Mouse (Mus musculus): Measurements from ENCODE around the gene Gal. TPM values are rescaled to one million over a fixed set of nuclear protein-coding genes. Genes with fewer than 3 reads are reported as not detected.

Gene Gal
- total RNA-seq (2021), result 1 to 10 TPM; 1.3 to 2.0 TPM

DNA sequence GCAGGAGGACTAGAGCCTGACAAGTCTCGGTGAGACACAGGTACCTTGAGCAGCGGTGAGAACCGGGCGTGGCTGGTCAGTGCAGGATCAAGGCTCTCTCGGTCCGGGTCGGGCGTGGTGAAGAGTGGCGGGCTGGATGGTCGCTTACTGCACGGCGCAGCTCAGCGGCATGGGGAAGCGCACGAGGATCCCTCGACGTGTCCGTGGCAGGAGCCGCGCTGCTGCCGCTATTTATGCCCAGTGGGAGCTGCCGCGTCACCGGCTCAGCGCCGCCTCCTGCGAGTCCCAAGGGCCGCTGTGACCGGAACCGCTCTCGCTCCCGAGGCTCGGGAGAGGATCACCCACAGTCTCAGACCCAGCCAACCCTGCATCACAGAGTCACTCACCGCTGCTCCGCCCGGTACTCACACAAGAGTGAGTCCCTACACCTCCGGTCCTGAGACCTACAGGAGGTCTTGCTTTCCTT, at the start of gene Gal:
Gene Gal (minus strand): TSS at position 277 of the 466 bp plus-strand sequence.
- intact Hi-C loops (cut with DNase I), result no loop called here
- peak in 1 of 2 experiments; percentile 63 for DNase-seq (ENCODE audit: extremely low spot score in 1 of 2, low spot score in 2 of 2)

DNA sequence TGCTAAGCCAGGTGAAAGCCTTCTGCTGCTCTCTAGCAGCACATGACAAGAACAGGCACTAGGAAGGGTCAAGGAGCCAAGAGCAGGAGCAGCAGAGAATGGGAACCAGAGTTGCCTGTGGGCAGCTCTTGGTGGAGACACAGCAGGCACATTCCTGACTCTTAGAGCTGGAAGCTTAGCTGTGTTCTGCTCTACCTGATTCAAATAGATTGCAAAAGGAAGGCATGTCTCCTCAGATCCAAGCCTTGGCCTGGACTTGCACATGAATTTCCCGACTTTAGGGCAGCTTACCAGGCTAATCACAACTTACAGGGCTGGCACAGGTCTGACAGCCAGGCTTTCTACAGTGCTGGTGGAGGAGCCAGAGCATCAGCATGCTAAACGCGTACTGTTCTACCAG, 45.6 kb upstream of the Gal start:
- intact Hi-C loops (cut with DNase I), result no loop called here
- no peak for DNase-seq (ENCODE audit: extremely low spot score in 1 of 2, low spot score in 2 of 2)

DNA sequence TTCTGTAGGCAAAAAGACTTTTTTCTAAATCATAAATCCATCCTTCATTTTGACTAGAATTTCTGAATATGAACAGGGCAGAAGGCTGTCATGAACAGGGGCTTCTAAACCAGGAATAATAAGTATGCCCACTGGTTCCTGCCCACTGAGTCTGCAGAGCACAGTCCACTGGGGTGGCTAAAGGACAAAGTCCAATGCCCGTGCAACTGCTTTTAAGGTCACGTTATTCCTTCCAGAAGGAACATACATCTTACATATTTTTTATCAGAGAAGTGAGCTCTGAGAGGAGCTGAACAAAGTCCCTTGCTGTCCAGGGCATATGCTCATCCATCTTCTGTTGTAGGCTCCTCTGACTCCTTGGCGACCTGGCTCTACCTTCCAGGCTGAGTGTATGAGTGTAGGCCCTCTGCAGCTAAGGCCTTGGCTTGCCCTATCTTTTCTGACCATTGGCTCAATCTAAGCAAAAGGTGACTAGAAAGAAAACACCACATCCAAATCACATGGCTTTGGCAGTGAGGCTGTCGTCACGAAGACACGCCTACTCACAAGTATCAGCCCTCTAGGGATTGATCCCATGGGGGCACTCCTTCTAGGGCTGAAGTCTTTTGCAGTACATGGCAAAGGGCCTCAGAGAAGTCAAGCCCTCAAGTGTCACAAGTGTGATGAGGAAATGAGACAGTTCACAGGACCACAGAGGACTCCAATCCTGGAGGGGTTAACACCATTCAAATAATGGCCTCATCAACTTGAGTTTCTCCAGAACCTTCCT, 44.2 kb upstream of the Gal start:
- intact Hi-C loops (cut with DNase I), result no loop called here
- DNase-seq (ENCODE audit: extremely low spot score in 1 of 2, low spot score in 2 of 2), result no peak

DNA sequence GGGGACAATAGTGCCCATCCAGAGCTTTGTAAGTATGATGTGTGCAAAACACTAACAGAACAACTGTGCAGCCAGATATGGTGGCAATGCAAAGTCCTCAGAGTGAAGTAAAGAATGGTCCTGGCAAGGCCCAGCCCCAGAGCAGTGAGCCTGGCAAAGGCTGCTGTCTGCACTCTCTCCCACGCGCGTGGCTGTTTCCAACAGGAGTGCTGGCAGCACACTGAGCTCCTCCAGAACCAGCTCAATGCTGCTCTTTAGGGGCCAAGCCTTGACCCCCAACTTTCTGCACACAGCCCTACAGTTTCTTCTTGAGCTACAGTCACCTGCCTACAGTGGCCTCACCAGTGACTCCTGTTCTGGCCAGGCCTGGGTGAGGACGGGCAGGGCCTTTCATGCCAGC, 43.4 kb upstream of the Gal start:
- intact Hi-C loops (cut with DNase I), result no loop called here
- DNase-seq (ENCODE audit: extremely low spot score in 1 of 2, low spot score in 2 of 2), result no peak

DNA sequence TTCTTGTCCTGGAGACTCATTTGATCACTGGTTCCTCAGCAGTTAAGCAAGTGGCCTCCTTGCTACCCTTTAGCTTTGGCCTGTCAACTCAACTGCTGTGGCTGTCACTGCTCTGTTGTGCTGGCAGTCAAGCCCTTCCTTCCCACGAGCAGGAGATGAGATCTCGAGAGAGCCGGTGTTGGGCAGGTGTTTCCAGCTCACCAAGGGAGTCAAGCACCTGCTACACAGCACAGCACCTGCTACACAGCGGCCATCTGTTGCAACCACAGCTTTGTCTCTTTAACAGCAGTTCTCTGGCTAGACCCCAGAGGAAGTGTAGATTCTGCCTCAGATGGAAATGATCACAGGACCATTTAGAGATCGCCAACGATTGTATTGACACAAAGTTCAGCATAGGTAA, 37.3 kb upstream of the Gal start:
- intact Hi-C loops (cut with DNase I), result loop anchor here (2.0 to 5.0 kb wide), 2 partner anchors 64 to 159 kb away; partner anchors contain the start of gene Tesmin
- DNase-seq (ENCODE audit: extremely low spot score in 1 of 2, low spot score in 2 of 2), result no peak

DNA sequence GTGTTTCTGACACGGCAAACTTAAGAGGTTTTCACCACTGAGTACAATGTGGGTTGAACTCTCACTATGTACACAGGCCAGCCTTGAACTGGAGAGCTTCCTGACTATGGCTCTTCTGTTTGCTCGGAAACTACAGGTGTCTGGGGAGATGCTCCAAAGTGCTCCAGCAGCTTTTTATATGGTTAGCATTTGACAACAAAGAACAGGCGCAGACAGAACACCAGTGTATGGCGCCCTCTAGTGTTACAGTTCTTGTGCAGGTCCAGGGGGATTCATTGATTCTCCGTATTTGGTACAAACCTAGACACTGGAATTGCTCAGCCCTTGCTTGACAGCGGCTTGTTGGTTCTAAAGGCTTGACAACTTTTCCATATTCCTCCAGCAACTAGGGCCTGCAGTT, 36.8 kb upstream of the Gal start:
- peak; percentile 73 to 79 for DNase-seq (ENCODE audit: extremely low spot score in 1 of 2, low spot score in 2 of 2)
- intact Hi-C loops (cut with DNase I), result loop anchor here (2.0 to 5.0 kb wide), 2 partner anchors 64 to 158 kb away; partner anchors contain the start of gene Tesmin

DNA sequence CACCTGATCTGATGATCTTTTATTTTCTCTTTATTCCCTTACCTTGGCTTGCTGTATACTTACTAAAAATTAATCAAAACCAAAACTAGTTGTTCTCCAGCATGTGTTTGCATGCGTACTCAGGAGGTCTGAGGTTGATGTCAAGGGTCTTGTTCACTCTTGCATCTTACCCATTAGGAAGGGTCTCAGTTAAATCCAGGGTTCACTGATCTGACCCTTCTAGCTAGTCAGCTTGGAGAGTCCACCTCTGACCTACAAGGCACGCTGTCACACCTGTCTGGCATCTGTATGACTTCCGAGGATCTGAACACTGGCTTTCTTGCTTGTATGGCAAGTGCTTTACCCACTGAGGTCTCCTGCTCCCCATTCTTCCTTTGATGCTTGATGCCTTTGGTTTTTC, 36.4 kb upstream of the Gal start:
- DNase-seq (ENCODE audit: extremely low spot score in 1 of 2, low spot score in 2 of 2), result no peak
- intact Hi-C loops (cut with DNase I), result loop anchor here (2.0 to 5.0 kb wide), 2 partner anchors 63 to 158 kb away; partner anchors contain the start of gene Tesmin

DNA sequence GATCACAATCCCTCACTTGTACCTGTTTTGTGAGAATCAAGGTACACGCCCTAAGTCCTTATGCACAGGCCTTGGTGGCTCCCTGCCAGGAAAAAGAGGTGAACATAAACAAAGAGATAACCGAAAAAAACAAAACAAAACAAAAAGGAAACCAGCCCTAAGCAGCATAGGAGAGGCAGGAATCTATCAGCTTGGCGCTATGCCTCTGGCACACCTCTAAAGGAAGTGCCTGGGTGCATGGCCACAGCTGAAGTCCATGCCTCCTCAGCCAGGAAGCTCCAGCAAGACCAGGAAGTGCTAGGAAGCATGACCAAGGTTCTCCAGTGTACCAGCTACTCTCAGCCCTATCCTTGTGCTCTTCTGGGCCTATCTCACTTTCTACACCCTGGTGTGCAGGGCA, 34.9 kb upstream of the Gal start:
- intact Hi-C loops (cut with DNase I), result no loop called here

DNA sequence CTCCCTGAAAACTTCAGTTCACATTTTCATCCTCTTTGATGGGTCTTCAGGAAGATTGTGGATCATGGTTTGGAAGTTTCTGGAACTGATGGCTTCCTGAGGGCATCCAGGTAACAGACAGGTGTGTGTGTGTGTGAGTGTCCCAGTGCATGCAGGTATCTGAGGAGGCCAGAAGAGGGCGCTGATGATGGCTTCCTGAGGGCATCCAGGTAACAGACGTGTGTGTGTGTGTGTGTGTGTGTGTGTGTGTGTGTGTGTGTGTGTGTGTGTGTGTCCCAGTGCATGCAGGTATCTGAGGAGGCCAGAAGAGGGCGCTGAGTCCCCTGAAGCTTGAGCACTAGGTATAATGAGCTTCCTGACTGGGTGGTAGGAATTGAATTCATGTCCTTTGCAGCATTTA, 33.0 kb upstream of the Gal start:
- intact Hi-C loops (cut with DNase I), result no loop called here
- no peak for DNase-seq (ENCODE audit: extremely low spot score in 1 of 2, low spot score in 2 of 2)

More for the DNA sequence above, 34.9 kb upstream of the Gal start:
- DNase-seq (ENCODE audit: extremely low spot score in 1 of 2, low spot score in 2 of 2), result no peak

DNA sequence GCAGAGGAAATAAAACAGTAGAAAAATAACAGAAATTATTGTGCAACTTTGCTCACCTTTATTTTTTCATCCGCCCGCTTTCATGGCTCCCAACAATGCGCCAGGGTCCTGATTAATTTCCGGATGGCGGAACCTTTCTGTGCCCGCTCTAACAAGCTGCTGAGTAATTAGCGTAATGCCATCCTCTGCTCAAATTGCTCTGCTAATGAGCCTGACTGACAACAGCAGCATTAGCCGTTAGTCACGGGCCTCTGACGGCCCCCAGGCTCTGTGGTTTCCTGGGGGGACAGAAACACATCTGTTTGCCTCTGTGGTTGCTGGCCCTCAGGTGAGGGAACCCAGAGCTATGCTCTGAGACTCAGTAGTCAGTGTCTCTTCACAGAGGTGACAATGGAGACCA, 26.7 kb upstream of the Gal start:
- no peak for DNase-seq (ENCODE audit: extremely low spot score in 1 of 2, low spot score in 2 of 2)

DNA sequence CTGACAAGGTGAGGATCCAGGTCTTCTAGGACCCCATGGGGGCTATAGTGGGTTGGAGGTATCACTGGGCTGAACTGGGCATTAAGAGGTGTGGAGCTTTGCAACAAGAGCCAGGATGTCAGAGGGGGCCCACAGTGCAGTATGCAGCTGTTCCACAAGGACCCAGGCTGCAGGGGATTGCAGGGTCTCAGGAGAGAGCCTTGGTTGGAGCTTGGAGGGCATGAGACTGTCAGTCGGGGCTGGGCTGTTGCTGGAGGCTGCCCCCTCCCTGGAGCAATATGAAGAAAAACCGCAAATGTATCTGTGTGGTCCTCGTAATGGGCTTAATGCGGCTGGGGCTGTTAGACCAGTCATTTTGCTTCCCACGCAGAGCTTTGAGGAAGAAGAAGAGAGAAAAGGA, 26.3 kb upstream of the Gal start:
- intact Hi-C loops (cut with DNase I), result no loop called here
- DNase-seq (ENCODE audit: extremely low spot score in 1 of 2, low spot score in 2 of 2), result no peak

More for the DNA sequence above, 26.7 kb upstream of the Gal start:
- intact Hi-C loops (cut with DNase I), result no loop called here

DNA sequence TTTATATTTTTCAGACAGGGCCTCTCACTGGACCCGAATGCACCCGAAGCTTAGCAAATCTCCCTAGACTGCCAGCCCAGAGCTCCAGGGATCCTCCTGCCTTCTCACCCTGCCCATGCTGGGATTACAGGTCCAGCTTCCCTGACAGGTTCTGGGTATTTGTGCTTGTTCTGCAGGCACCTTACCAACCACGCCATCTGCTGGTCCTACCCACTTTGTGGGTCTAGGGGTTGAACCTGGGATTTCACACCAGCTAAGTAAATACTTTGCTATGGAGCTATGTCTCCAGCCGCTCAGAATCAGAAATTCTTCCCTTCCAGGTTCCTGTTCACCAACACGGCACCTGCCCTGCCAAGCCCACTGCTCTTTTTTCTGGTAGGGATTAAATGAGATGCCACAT, 23.6 kb upstream of the Gal start:
- intact Hi-C loops (cut with DNase I), result no loop called here

DNA sequence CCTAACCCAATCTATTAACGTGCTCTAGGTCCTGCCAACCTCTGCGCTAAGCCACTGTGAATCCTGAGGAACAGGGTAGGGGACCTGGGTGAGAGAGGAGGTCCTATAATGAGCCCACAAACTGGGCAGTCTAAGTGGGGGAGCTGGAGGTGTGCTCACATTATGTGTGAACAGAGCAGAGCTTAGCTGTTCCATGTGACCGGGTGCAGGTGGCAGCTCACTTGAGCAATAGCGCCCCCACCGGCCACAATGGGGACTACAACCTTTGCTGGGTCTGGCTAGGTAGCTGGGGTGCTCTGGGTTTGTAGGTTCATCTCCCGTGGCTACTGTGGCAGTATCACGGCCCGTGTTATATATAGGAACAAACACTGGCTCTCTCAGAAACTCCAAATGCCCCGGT, 22.5 kb upstream of the Gal start:
- intact Hi-C loops (cut with DNase I), result no loop called here
- no peak for DNase-seq (ENCODE audit: extremely low spot score in 1 of 2, low spot score in 2 of 2)

More for the DNA sequence above, 23.6 kb upstream of the Gal start:
- DNase-seq (ENCODE audit: extremely low spot score in 1 of 2, low spot score in 2 of 2), result no peak

DNA sequence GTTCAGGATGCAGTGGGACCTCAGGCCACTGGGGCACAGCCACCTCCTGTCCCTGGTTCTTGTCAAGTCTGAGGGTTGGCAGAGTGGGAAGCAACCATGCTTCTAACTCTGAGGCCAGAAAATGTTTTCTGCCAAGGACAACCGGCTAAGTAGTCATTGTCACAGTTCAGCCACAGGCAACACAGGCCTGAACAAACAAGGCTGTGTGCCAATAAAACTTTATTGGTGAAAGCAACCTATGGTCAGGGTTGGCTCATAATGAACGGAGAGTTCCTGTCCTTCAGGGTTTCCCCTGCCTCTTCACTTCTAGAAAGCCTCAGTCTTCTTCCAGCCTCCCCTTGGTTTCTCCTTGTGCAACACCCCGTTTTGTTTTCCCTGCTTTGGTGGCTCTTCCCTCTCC, 21.5 kb upstream of the Gal start:
- intact Hi-C loops (cut with DNase I), result no loop called here
- DNase-seq (ENCODE audit: extremely low spot score in 1 of 2, low spot score in 2 of 2), result no peak

DNA sequence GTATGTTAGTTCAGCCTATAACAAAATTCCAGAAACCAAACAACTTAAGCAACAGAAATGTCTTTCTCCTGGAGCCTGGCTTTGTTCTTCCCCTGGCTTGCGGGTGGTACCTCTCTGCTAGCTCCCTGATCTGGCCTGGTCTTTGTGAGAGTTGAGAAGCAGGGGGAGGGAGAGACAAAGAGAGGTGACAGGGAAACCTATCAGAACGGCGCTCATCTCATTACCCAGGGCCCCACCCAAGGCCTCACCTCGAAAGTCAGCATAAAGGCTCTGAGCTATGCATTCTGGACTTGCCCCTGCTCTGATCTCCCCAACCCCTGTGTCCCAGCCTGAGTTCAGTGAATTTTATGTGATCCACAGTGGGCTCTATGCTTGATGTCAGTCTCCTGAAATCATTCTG, 20.3 kb upstream of the Gal start:
- intact Hi-C loops (cut with DNase I), result no loop called here
- DNase-seq (ENCODE audit: extremely low spot score in 1 of 2, low spot score in 2 of 2), result no peak

DNA sequence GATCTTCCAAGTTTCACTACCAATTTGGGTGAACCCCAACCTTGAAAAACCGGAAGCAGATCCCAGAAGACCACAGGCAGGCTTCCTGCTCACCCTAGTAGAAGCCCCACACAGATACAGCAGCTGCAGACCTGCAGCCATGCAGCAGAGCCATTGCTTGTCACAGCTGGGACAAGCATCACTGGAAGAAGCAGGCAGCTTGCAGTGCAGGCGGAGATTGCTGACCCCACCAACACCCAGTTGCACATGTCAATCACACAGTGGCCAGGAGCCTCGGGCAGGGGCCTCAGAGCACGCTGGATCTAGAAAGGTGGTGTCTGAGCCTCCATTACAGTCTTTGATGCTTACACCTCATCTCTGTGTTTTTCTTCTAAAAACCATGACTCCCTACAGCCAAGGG, 19.8 kb upstream of the Gal start:
- no peak for DNase-seq (ENCODE audit: extremely low spot score in 1 of 2, low spot score in 2 of 2)
- intact Hi-C loops (cut with DNase I), result no loop called here

DNA sequence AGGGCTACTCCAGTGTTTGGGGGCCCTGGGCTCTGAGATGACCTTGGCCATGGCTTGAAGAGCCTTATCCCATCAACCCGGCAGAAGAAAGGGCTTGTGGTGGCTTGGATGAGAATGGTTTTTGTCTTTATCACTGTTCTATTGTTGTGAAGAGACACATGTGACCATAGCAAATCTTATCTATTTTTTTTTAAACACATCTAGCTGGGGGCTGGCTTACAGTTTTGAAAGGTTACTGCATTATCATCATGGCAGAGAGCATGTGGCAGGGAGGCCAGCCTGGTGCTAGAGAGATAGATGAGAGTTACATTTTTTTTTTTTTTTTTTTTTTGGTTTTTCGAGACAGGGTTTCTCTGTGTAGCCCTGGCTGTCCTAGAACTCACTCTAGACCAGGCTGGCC, 17.6 kb upstream of the Gal start:
- DNase-seq (ENCODE audit: extremely low spot score in 1 of 2, low spot score in 2 of 2), result no peak
- intact Hi-C loops (cut with DNase I), result no loop called here

DNA sequence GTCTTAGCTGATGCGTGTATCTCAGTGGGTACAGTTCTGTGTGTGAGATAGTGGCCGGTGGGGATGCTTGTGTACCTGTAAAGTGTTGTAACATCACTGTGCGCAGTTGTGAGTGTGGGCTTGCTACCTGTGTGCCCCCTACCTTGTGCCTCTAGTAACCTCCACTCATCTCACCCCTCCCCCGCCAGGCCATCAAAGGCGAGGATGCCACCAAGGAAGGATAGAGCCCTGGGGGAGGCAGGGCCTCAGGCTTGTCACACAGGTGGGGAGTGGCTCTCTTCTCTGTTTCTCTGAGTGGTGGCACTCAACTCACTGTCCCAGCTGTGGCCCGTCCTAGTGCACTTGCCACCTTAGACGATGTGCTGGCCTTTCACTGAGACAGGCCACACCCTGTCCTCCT, 16.7 kb upstream of the Gal start:
- no peak for DNase-seq (ENCODE audit: extremely low spot score in 1 of 2, low spot score in 2 of 2)
- intact Hi-C loops (cut with DNase I), result no loop called here

DNA sequence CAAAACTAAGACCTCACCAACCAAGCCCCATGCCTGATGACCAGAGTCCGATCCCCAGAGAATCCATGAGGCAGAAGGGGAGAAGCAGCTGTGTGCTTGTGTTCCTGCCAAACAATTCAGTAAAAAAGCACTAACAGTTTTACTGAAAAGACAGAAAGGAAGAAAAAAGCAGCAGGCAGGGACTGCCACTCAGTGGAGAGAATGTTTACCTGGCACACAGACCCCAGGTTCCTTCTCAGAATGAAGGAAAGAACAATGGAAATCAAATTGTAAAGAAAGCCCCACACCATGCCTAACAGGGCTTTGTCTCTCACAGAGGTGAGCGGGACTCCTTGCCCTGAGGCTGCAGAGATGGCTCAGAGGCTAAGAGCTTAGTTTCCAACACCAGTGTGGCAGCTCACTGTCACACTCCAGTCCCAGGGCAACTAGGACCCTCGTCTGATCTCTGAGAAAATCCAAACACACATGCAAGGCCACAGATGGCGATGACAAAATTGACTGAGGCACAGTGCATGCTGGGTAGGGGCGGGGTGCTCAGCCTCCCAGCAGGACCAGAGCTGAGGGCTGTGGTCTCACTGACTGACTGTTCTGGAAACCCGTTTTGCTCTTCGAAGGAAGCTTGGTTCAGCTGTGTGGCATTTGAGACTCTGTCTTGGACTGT, 14.9 kb upstream of the Gal start:
- DNase-seq (ENCODE audit: extremely low spot score in 1 of 2, low spot score in 2 of 2), result no peak
- intact Hi-C loops (cut with DNase I), result no loop called here

Data from left cerebral cortex, postnatal 10 days (tissue).